Mouse (Mus musculus) common myeloid progenitor, adult 5-6 weeks (primary cell): ENCODE measurements around the gene Mterf4. TPM values are rescaled to one million over a fixed set of nuclear protein-coding genes. Genes with fewer than 3 reads are reported as not detected.

Experiments
- ATAC-seq: replicated peaks from 2 replicates; pipeline ENCODE4 v1.8.0; 2016; ENCODE audit warnings: low read depth, mild to moderate bottlenecking, moderate TSS enrichment, inconsistent platforms; ENCODE audit not compliant: poor library complexity, severe bottlenecking
- total RNA-seq: library from RNA; stranded (forward); fragments of 200-1000, 187-1606 nt; gene quantifications from 2 replicates; pipeline ENCODE4 v1.2.3, GENCODE M21; 2017

The Mterf4 gene
- total RNA-seq, 1 experiment from 2014 or later: 23.1 TPM

GRCm38 (mm10) chr1:93270516-93271240, 35.0 kb downstream of the Mterf4 start:
- no peak for ATAC-seq

DNA sequence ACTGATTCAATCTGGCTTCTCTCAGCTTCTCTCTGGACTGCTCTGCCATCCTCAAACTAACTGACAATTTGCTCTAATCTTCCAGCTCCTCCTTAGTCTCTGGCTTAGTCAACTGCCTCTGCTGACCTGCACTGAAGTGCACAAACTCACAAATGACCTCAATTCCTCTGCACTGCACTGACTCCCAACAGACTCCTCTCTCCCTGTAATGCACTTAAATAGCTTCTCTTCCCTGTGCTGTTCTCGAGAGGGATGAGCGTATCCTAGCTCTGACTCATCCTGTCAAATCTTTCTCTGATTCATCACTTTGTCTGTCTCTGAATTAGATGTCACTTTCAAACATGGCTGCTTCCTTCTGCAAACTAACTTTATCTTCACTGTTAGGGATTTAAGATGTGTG, 37.5 kb downstream of the Mterf4 start:
- no peak for ATAC-seq

GRCm38 (mm10) chr1:93267207-93267606, 38.5 kb downstream of the Mterf4 start:
- no peak for ATAC-seq

DNA sequence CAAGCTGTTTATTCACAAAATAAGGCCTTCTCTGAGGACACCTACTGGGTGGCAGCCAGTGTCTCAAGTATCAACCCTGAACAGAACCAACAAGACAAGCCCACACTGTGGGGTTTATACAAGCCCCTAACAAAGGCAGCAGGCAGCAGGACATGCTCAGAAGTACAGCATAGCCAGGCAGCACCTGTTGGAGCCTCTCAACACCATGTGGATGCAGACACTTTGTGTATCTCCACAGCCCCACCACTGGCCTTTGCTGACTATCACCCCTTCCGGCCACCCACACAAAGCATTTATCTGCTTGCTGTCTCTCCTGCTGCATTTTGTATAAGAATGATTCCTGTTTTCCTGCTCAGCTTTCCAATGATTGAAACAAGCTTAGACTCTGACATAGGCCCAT, 48.2 kb downstream of the Mterf4 start:
- no peak for ATAC-seq

DNA sequence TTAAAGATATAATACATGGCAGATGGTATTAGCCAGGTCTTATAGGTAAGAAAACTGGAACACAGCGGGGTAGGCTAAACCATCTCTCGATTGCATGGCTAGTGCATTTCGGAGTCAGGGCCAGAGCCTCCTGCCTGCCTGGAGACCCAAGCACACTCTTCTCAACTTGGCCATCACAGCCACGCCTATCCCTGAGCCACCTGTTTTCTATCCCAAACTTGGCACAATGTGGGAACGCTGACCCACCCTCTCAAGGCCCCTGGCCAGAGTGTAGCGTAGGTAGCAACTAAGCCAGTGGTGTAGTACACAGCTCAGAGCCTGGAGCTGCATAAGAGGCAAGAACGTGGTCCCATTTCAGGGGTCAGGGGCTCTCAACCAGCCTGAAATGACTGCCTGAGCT, 50.0 kb downstream of the Mterf4 start:
- no peak for ATAC-seq

- no peak for ATAC-seq
These were observed 53.1 kb downstream of the Mterf4 start for GRCm38 (mm10) chr1:93252586-93252985.

Other genes starting within 250 kb of the Mterf4 start
- not detected in 2 replicates for gene Kif1a, start 204.0 kb downstream of the Mterf4 start, total RNA-seq
- not detected in 2 replicates for gene Agxt, start 170.7 kb downstream of the Mterf4 start, total RNA-seq
- not detected in 2 replicates for gene 2310007B03Rik, start 145.0 kb downstream of the Mterf4 start, total RNA-seq
- not detected in 2 replicates for gene Crocc2, start 137.2 kb downstream of the Mterf4 start, total RNA-seq
- 0.18 and 0.24 TPM in 2 replicates for gene Sned1, start 70.1 kb downstream of the Mterf4 start, total RNA-seq
- 51.3 and 53.9 TPM in 2 replicates for gene Ppp1r7, start 36.9 kb upstream of the Mterf4 start, total RNA-seq
- 13.4 and 21.1 TPM in 2 replicates for gene Pask, start 37.6 kb upstream of the Mterf4 start, total RNA-seq
- gene Ano7, start 68.0 kb upstream of the Mterf4 start, total RNA-seq: 0.23 TPM in 1 of 2 replicates, not detected in the other
- 98.0 and 109 TPM in 2 replicates for gene Hdlbp, start 172.9 kb upstream of the Mterf4 start, total RNA-seq
- gene Farp2, start 206.2 kb upstream of the Mterf4 start, total RNA-seq: 3.0 and 3.2 TPM in 2 replicates